Mouse (Mus musculus) T-cell, adult 66 days (primary cell): Measurements from ENCODE around the gene Armt1. TPM values are rescaled to one million over a fixed set of nuclear protein-coding genes. Genes with fewer than 3 reads are reported as not detected.

Experiments used
- total RNA-seq, 2 experiments: library from RNA; stranded (reverse); gene quantifications; 3 replicates in 1 of 2; 4 replicates in 1 of 2; pipeline ENCODE4 v1.2.4; 2023

Gene Armt1
- 10 to 100 TPM; 20.0 to 20.9 TPM for total RNA-seq

GRCm38 (mm10) chr10:4432123-4432931 lies at the start of gene Armt1, which contains the start of gene Rmnd1:
Armt1 (plus strand) TSS chr10:4432467.
Rmnd1 (minus strand) TSS chr10:4432388.

DNA sequence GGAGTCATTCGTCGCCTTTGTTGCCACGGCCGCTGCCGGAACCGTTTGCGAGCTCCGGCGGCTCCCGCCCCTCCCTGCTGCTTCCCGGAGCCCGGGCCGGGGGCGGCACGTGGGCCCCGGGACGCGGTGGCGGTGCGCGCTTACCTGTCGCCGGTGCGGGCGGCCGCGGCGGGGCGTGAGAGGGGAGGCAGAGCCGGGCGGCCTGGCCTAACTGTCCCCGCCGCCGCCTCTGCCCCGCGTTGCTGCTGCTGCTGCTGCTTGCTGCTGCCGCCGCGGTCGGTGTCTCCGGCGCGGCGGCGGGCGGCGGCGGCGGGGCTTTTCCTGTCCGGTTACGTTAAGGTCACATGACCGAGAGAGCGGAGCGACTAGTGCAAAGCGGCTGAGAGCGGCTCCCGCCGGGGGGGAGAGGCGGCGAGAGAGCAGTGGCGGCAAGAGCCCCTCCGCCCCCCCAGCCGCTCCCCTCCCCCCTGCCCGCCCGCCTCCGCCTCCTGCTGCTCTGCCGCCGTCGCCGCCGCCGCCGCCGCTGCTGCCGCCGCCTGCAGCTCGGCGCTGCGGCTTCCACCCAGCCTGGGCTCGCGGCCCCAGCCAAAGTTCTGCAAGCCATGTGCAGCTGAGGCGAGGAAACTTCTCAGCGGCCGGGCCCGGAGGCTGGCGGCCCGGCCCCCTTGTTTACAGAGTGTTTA lies 44.4 kb upstream of the Armt1 start, which contains the start of gene Zbtb2:
TSS of gene Zbtb2 (minus strand) at position 408 of the 683 bp plus-strand sequence.

GRCm38 (mm10) chr10:4482355-4482754 lies 50.1 kb downstream of the Armt1 start, which contains the start of gene Ccdc170:
Ccdc170 (plus strand) TSS chr10:4482502.

Other genes starting within 250 kb of the Armt1 start
- gene Akap12, start 166.1 kb upstream of the Armt1 start, total RNA-seq: 1 to 10 TPM; 1.8 to 2.3 TPM
- 10 to 100 TPM; 32.0 to 32.4 TPM for gene Zbtb2, start 44.4 kb upstream of the Armt1 start, total RNA-seq
- gene Rmnd1, start 79 bp upstream of the Armt1 start, total RNA-seq: 10 to 100 TPM; 38.6 to 39.2 TPM
- under 1 TPM; 0.36 to 0.73 TPM for gene Ccdc170, start 50.0 kb downstream of the Armt1 start, total RNA-seq
- gene Esr1, start 179.1 kb downstream of the Armt1 start, total RNA-seq: 1 to 10 TPM; 2.5 to 5.0 TPM